Mouse (Mus musculus) lung, postnatal 14 days (tissue): ENCODE data around the gene Pramel4.
"Not testable (repeated sequence)": the region's sequence is repeated elsewhere in the genome, so short reads cannot be mapped to it uniquely, and the experiment has no call there.

Experiments used
- DNase-seq: peaks from one replicate; pipeline ENCODE4 v3.0.0; 2021

The Pramel4 gene

DNA sequence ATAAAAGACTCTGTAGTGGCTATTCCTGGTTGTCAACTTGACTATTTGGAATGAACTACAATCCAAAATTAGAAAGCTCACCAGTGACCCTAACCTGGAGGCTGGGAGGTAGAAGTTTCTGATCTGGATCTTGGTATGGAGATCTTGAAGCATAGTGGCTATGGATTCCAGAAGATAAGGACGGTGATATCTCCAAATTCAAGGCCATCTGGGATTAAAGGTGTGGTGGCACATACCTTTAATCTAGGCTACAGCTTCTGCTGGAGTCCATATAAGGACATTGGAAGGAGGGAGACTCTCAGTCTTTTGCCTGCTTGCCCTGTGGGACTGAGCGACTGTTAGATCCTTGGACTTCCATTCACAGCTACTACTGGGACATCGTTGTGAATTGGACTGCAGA lies at the start of gene Pramel4:
TSS of gene Pramel4 (plus strand) at position 301 of the 400 bp plus-strand sequence.
- not testable (repeated sequence) for DNase-seq

DNA sequence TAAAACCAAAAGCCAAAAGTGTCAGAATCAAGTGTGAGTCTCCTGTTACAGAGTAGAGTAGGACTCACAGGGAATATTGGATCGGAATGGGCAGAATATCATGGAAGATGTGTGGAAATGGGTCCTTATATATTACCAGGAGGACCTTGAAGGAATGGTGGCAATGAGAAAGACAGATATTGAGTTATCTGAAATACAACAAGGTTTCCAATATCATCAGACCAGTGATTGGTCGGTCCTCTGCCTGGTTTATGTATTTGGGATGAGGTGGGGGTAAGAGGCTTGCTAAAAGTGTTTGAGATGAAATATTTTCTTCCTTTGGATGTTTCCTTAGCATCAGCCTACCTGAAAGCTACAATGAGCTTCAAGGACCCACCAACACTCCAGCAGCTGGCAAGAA lies 47.2 kb downstream of the Pramel4 start, which contains the start of gene Gm13102:
TSS of gene Gm13102 (plus strand) at position 301 of the 400 bp plus-strand sequence.
- DNase-seq = not testable (repeated sequence)
